Mouse (Mus musculus): ENCODE data around the gene Uaca.

Gene Uaca

GRCm38 (mm10) chr9:60837078-60837448 is 42.7 kb downstream of the Uaca start:
- no peak for DNase-seq (ENCODE audit: low spot score in 2 of 2)

GRCm38 (mm10) chr9:60837449-60838141 is 43.3 kb downstream of the Uaca start:
- DNase-seq (ENCODE audit: low spot score in 2 of 2), result no peak

- DNase-seq (ENCODE audit: low spot score in 2 of 2), result no peak
These were observed 44.1 kb downstream of the Uaca start for GRCm38 (mm10) chr9:60838331-60838872.

- DNase-seq (ENCODE audit: low spot score in 2 of 2), result no peak
These were observed 47.1 kb downstream of the Uaca start for GRCm38 (mm10) chr9:60841393-60841792.

- no peak for DNase-seq (ENCODE audit: low spot score in 2 of 2)
These were observed 49.2 kb downstream of the Uaca start for GRCm38 (mm10) chr9:60843415-60844076.

- no peak for DNase-seq (ENCODE audit: low spot score in 2 of 2)
These were observed 54.4 kb downstream of the Uaca start for GRCm38 (mm10) chr9:60848730-60849129.

GRCm38 (mm10) chr9:60849986-60850385 is 55.6 kb downstream of the Uaca start:
- no peak for DNase-seq (ENCODE audit: low spot score in 2 of 2)

GRCm38 (mm10) chr9:60854196-60854595 is 59.9 kb downstream of the Uaca start:
- DNase-seq (ENCODE audit: low spot score in 2 of 2), result no peak

- DNase-seq (ENCODE audit: low spot score in 2 of 2), result peak; percentile 33 to 43
These were observed 63.5 kb downstream of the Uaca start for GRCm38 (mm10) chr9:60857833-60858232.

- no peak for DNase-seq (ENCODE audit: low spot score in 2 of 2)
These were observed 64.1 kb downstream of the Uaca start for GRCm38 (mm10) chr9:60858306-60858960.

- no peak for DNase-seq (ENCODE audit: low spot score in 2 of 2)
These were observed 64.7 kb downstream of the Uaca start for GRCm38 (mm10) chr9:60859031-60859430.

GRCm38 (mm10) chr9:60861030-60861429 is 66.7 kb downstream of the Uaca start:
- no peak for DNase-seq (ENCODE audit: low spot score in 2 of 2)

GRCm38 (mm10) chr9:60864664-60865063 is 70.3 kb downstream of the Uaca start:
- DNase-seq (ENCODE audit: low spot score in 2 of 2), result no peak

GRCm38 (mm10) chr9:60865866-60866265 is 71.5 kb downstream of the Uaca start:
- no peak for DNase-seq (ENCODE audit: low spot score in 2 of 2)

- no peak for DNase-seq (ENCODE audit: low spot score in 2 of 2)
These were observed 76.1 kb downstream of the Uaca start for GRCm38 (mm10) chr9:60870451-60870850.

GRCm38 (mm10) chr9:60870919-60871503 is 76.7 kb downstream of the Uaca start:
- DNase-seq (ENCODE audit: low spot score in 2 of 2), result no peak

GRCm38 (mm10) chr9:60873257-60874054 is 79.1 kb downstream of the Uaca start:
- DNase-seq (ENCODE audit: low spot score in 2 of 2), result no peak

GRCm38 (mm10) chr9:60874055-60874392 is 79.7 kb downstream of the Uaca start:
- DNase-seq (ENCODE audit: low spot score in 2 of 2), result no peak

GRCm38 (mm10) chr9:60876085-60876484 is 81.7 kb downstream of the Uaca start:
- DNase-seq (ENCODE audit: low spot score in 2 of 2), result no peak

- DNase-seq (ENCODE audit: low spot score in 2 of 2), result no peak
These were observed 82.2 kb downstream of the Uaca start for GRCm38 (mm10) chr9:60876531-60876930.

- no peak for DNase-seq (ENCODE audit: low spot score in 2 of 2)
These were observed 83.8 kb downstream of the Uaca start for GRCm38 (mm10) chr9:60878051-60878557.

Data from right cerebral cortex, postnatal 36 days (tissue).